Mouse (Mus musculus) neural tube, embryonic 14.5 days (tissue): ENCODE measurements around the gene Kat2a. TPM values are rescaled to one million over a fixed set of nuclear protein-coding genes. Genes with fewer than 3 reads are reported as not detected.

Experiments used
- ATAC-seq: fragments of 200-750 bp; cut with Nextera tagmentation; 2 replicates; pipeline ENCODE4 v1.8.0; 2017; ENCODE audit warnings: low read depth, mild to moderate bottlenecking, moderate TSS enrichment, moderate library complexity
- H3K27ac ChIP-seq: fragments of 300-500 bp; sonication (generic); 2 replicates; pipeline ENCODE4 v1.5.1; 2014; ENCODE audit warnings: low read depth, mild to moderate bottlenecking, control low read depth, low read length, moderate library complexity, mixed read lengths
- H3K27me3 ChIP-seq: fragments of 300-500 bp; sonication (generic); 2 replicates; pipeline ENCODE4 v1.6.1; 2014; ENCODE audit warnings: low read length; ENCODE audit not compliant: control insufficient read depth, insufficient read depth
- H3K36me3 ChIP-seq: fragments of 300-500 bp; sonication (generic); 2 replicates; pipeline ENCODE4 v1.6.1; 2014; ENCODE audit warnings: low read length, mixed read lengths; ENCODE audit not compliant: control insufficient read depth, insufficient read depth
- H3K4me1 ChIP-seq: fragments of 300-500 bp; sonication (generic); 2 replicates; pipeline ENCODE4 v1.6.1; 2014; ENCODE audit warnings: low read length; ENCODE audit not compliant: control insufficient read depth, insufficient read depth
- H3K4me2 ChIP-seq: fragments of 300-500 bp; sonication (generic); 2 replicates; pipeline ENCODE4 v1.6.1; 2014; ENCODE audit warnings: mild to moderate bottlenecking, low read depth, low read length, control low read depth
- H3K4me3 ChIP-seq: fragments of 300-500 bp; sonication (generic); 2 replicates; pipeline ENCODE4 v1.5.1; 2014; ENCODE audit warnings: low read depth, low read length, control low read depth, mixed read lengths
- H3K9ac ChIP-seq: fragments of 300-500 bp; sonication (generic); replicated peaks from 2 replicates; pipeline ENCODE4 v1.6.1; 2014; ENCODE audit warnings: low read depth, mild to moderate bottlenecking, control low read depth, low read length, mixed read lengths
- H3K9me3 ChIP-seq: fragments of 300-500 bp; sonication (generic); 2 replicates; pipeline ENCODE4 v1.6.1; 2016; ENCODE audit warnings: low read length; ENCODE audit not compliant: control insufficient read depth
- WGBS: fragments of 180-500 bp; shearing (Covaris S2); extraction: QIAGEN DNeasy Blood & Tissue Kit; methylation state at CpG from one replicate; pipeline ENCODE4 v1.1.7; 2014; 5-methylcytosine and 5-hydroxymethylcytosine counted together
- polyA plus RNA-seq: library from polyadenylated mRNA; unstranded; fragments of >200 nt; fragmentation: Nextera tagmentation; extraction: Ambion mirVana; gene quantifications from 2 replicates; pipeline ENCODE4 v1.2.1, GENCODE M21; 2014

Gene Kat2a
- 55.3 and 57.0 TPM in 2 replicates for polyA plus RNA-seq

- 2% methylated on average over 48 of the region's 48 CpGs for whole genome bisulfite sequencing
- H3K36me3 ChIP-seq: peaks cover 39% of the 10 kb centered on the region
- peak; percentile 94 for ATAC-seq
Measured at GRCm38 (mm10) chr11:100711783-100712615, at the start of gene Kat2a. Gene Kat2a (minus strand): TSS chr11:100712465.

GRCm38 (mm10) chr11:100761547-100762045 is 49.3 kb upstream of the Kat2a start:
- H3K4me1 ChIP-seq: no peaks in the 10 kb centered on the region
- H3K27me3 ChIP-seq: peaks cover 8% of the 10 kb centered on the region; the same call in 1 of the 2 replicates
- peak overlapping the region; percentile 54 for H3K4me2 ChIP-seq
- no peaks in the 10 kb centered on the region for H3K36me3 ChIP-seq
- WGBS: under 1% methylated on average over 26 of the region's 27 CpGs
- ATAC-seq: peak; percentile 68; the same call in 1 of the 2 replicates
- H3K9me3 ChIP-seq: no peaks in the 10 kb centered on the region
- H3K4me3 ChIP-seq: peak overlapping the region; percentile 37
- H3K27ac ChIP-seq: peak overlapping the region; percentile 44
- peak overlapping the region; percentile 52 for H3K9ac ChIP-seq

More at GRCm38 (mm10) chr11:100711783-100712615, at the start of gene Kat2a:
- Histone ChIP-seq H3K27me3 (no peaks in the 10 kb centered on the region), H3K27ac (peak within 1 kb of the TSS; percentile 60), H3K4me1 (peaks cover 14% of the 10 kb centered on the region), H3K9ac (peak within 1 kb of the TSS; percentile 81), H3K4me2 (peak within 1 kb of the TSS; percentile 64), H3K4me3 (peak within 1 kb of the TSS; percentile 94), H3K9me3 (no peaks in the 10 kb centered on the region)

DNA sequence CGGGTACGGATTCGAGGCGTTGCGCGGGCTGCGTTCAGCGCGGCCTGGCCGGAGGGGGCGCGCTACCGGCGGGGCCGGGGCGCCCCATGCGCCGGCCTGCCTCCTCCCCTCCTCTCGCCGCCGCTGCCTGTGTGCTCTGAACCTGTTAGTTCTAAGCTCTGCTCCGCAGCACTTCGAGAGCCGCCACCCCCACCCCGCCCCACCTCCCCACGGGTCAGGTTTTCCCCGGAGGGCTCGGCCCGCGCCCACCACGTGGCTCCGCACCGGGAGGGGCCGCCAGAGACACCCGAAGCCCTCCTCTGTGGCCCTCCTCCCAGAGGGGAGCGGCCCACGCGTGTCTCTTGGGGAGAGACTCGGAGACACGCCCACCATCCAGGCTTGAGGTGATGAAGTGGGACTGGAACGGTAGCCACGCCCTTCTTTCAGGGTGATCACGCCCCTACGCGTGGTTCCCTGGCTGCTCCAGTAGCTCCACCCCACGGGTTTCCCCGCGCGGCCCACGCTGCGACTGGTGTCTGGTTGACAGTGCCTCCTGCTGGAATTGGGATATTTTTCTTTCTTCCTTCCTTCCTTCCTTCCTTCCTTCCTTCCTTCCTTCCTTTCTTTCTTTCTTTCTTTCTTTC is 47.5 kb upstream of the Kat2a start, which contains the start of gene Kcnh4:
Gene Kcnh4, minus strand, starts transcription at position 332 of the 623 bp plus-strand sequence.
- peaks cover 8% of the 10 kb centered on the region; the same call in 1 of the 2 replicates for H3K27me3 ChIP-seq
- H3K36me3 ChIP-seq: no peaks in the 10 kb centered on the region
- 0 out of 2 replicates have a peak within 1 kb of the TSS, but pooled peaks have one; percentile 28 for H3K27ac ChIP-seq
- no peaks in the 10 kb centered on the region for H3K4me1 ChIP-seq
- H3K4me2 ChIP-seq: peak within 1 kb of the TSS; percentile 62
- peak within 1 kb of the TSS; percentile 58 for H3K9ac ChIP-seq
- peak within 1 kb of the TSS; percentile 56 for H3K4me3 ChIP-seq
- no peaks in the 10 kb centered on the region for H3K9me3 ChIP-seq
- WGBS: 1% methylated on average over 48 of the region's 51 CpGs
- peak; percentile 54 for ATAC-seq

DNA sequence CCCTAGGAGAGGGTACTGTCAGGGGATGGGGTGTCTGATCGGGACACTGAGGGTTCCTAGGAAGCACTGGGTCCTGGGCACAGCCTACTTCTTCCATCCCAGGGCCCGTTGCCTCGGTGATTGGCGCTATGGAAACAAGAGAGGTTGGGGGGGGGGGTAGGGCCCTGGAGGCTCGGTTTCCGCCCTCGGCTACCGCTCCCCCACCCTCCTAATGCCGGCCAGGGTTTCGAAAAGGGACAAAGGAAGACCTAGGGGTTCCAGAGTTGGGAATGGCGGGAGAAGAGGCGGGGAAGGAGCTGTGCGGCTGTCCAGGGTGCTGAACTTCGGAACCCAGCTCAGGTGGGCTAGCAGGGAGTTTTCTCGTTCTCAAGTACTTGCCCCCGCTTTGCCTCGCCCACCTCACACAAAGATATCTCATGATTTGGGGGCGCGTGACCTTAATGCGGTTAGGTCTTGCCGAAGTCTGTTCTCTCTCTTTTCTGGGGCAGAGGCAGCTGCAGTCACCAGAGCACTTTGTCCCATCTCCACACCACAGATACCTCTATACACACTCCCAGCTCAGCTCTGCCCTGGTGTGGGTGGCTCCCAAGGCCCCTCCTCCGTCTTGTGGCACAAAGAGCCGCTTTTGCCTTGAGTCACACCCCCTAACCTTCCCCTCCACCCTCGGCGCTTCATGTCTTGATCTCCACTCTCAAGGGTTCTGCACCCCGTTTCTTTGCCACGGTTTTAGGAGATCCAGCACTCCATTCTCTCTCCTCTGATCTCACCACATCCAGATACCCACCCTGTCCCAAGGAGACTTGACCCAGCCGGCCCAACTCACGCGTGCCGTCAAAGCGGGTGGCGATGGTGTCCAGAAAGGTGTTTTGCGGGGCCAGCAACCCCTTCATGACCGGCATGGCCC is 46.7 kb upstream of the Kat2a start:
- Histone ChIP-seq H3K36me3 (no peaks in the 10 kb centered on the region), H3K27ac (0 out of 2 replicates have a peak overlapping the region, but pooled peaks have one; percentile 28), H3K4me2 (peak overlapping the region; percentile 62), H3K4me3 (peak overlapping the region; percentile 56), H3K9ac (peak overlapping the region; percentile 58), H3K9me3 (no peaks in the 10 kb centered on the region), H3K4me1 (no peaks in the 10 kb centered on the region), H3K27me3 (peaks cover 8% of the 10 kb centered on the region; the same call in 1 of the 2 replicates)
- ATAC-seq: peak; percentile 50
- WGBS: 1% methylated on average over 35 of the region's 35 CpGs

GRCm38 (mm10) chr11:100757566-100757965 is 45.3 kb upstream of the Kat2a start:
- Histone ChIP-seq H3K9ac (no peak overlapping the region), H3K27me3 (peaks cover 8% of the 10 kb centered on the region; the same call in 1 of the 2 replicates), H3K27ac (no peak overlapping the region), H3K4me2 (no peak overlapping the region), H3K9me3 (no peaks in the 10 kb centered on the region), H3K4me3 (no peak overlapping the region), H3K36me3 (no peaks in the 10 kb centered on the region), H3K4me1 (no peaks in the 10 kb centered on the region)
- 89% methylated on average over 12 of the region's 12 CpGs for WGBS
- ATAC-seq: no peak

DNA sequence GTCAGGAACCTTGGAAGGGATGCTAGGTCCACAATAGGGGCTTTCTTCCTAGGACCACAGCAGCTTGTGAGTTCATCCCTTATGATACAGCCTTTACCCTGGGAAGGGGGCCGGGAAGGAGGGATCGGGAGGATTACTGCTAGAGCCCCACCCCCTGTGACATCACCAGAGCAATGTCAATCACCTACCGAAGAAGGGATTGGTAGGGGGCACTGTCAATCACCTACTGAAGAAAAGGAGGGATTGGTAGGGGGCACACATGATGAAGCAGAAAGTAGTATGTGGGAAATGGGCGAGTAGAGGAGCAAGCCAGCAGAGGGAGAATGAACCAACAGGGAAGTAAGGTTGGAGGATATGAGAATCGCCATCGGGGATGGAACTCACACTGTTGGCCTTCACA is 44.2 kb upstream of the Kat2a start:
- H3K27me3 ChIP-seq: peaks cover 8% of the 10 kb centered on the region; the same call in 1 of the 2 replicates
- H3K27ac ChIP-seq: no peak overlapping the region
- no peak overlapping the region for H3K4me2 ChIP-seq
- no peak overlapping the region for H3K9ac ChIP-seq
- no peaks in the 10 kb centered on the region for H3K4me1 ChIP-seq
- no peak for ATAC-seq
- H3K36me3 ChIP-seq: no peaks in the 10 kb centered on the region
- no peak overlapping the region for H3K4me3 ChIP-seq
- H3K9me3 ChIP-seq: no peaks in the 10 kb centered on the region
- WGBS: 78% methylated on average over 6 of the region's 6 CpGs

DNA sequence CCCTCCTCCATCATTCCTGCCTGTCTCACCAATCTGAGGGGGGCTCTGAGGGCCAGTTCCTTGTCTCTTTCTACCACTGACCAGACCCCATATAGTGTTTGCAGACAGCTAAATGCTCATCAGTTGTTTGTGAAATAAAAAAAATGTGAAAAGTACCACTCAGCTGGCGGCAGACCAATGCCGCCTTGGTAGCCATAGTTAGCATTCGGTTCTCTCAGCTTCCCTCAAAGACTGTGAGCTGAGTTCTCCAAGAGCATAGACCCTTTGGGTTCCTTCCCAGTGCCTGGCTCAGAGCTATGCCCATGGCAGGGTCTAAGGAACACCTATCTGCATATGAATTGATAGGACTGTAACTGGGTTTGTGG is 42.4 kb upstream of the Kat2a start:
- no peaks in the 10 kb centered on the region for H3K9me3 ChIP-seq
- no peak overlapping the region for H3K4me3 ChIP-seq
- 91% methylated on average over 3 of the region's 3 CpGs for WGBS
- H3K36me3 ChIP-seq: 0 out of 2 replicates have a peak, but pooled peaks cover 3% of the 10 kb centered on the region
- H3K9ac ChIP-seq: no peak overlapping the region
- H3K27ac ChIP-seq: no peak overlapping the region
- H3K4me1 ChIP-seq: no peaks in the 10 kb centered on the region
- ATAC-seq: no peak
- H3K4me2 ChIP-seq: no peak overlapping the region
- H3K27me3 ChIP-seq: peaks cover 8% of the 10 kb centered on the region; the same call in 1 of the 2 replicates

- Histone ChIP-seq H3K4me3 (no peak overlapping the region), H3K4me1 (no peaks in the 10 kb centered on the region), H3K27me3 (peaks cover 3% of the 10 kb centered on the region; the same call in 1 of the 2 replicates), H3K36me3 (0 out of 2 replicates have a peak, but pooled peaks cover 3% of the 10 kb centered on the region), H3K4me2 (no peak overlapping the region), H3K9ac (no peak overlapping the region), H3K9me3 (no peaks in the 10 kb centered on the region), H3K27ac (no peak overlapping the region)
- 85% methylated on average over 11 of the region's 12 CpGs for WGBS
- no peak for ATAC-seq
Measured at GRCm38 (mm10) chr11:100754021-100754692, 41.9 kb upstream of the Kat2a start.
